Mouse (Mus musculus) spleen, postnatal 4 days (tissue): ENCODE results near the gene Vps37c.

Experiments used
- DNase-seq, 2 experiments: peaks; one replicate each; pipeline ENCODE4 v3.0.0; 2022; ENCODE audit warnings: low spot score in 2 of 2

The Vps37c gene

DNA sequence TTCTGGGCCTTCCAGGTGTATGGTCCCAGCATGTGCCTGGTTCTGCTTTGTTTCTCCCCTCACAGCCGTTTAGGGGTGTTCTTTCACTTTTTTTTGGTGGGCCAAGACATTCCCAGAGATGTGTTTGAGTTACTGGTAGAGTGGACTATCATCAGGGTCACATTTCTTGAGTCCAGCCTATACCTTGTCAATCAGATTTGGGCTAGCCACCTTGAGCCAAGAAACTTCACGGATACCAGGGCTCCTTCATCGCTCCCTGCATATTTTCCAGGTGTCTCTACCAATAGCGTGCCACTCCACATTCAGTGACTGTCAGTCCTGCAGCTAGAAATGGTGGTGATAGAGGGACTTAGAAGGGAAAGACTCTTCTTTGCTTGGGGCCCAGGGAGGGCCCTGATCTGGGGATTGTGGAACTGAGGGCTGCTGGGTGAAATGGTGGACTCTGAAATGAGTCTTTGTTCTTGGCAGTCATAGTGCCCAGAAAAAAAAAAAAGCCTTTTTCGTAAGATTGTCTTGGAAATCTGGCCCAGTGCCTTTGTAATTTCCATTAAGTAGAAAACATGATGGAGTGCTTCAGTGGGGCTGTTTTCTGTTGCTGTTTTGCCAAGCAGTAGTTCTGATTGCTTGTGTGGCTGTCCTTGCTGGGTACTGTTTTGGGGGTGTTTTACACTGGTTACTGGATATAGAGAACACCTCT is 1.1 kb downstream of the Vps37c start:
- DNase-seq, result no peak

GRCm38 (mm10) chr19:10690336-10690735 is 1.8 kb downstream of the Vps37c start:
- DNase-seq, result no peak

DNA sequence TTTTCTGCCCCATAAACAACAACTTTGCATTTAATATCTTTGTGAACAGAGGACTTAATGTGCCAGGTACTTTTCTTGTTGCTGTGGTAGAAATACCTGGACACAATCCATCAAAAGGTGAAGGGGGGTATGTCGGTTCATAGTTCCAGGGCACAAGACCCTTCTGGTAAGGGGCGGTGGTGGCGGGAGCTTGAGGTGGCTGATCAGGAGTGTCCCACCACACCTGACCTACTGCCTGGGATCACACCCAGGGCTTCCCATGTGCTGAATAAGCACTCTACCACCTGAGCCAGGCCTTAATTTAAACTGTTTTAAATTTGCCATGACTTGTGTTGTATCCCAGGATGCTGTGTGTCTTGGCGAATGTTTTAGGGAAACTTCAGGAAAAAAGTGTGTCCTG is 2.6 kb downstream of the Vps37c start:
- DNase-seq, result no peak

DNA sequence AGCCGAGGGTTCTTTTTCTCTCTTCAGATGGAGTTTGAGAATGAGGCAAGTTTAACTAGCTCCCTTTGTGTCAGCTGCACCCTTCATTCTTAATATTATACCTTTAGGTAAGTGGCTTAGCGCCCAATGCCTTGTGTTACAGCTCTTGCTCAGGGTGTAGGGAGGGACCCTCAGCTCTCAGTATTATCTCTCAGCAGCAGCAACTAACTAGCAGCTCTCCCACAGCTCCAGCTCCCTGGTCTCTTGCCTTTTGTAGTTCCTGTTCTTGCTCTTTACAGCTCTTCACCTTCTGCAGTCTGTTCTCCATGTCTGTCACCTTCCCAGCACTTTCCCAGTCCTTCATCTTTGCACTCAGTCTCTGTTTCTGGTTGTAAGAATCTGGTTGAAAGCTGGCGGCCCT is 3.1 kb downstream of the Vps37c start:
- no peak for DNase-seq

- DNase-seq, result no peak
Observed at GRCm38 (mm10) chr19:10692361-10692760, 3.8 kb downstream of the Vps37c start.

- DNase-seq, result no peak
Observed at GRCm38 (mm10) chr19:10693926-10694682, 5.6 kb downstream of the Vps37c start.

GRCm38 (mm10) chr19:10695801-10696200 is 7.3 kb downstream of the Vps37c start:
- no peak for DNase-seq

- DNase-seq, result no peak
Observed at GRCm38 (mm10) chr19:10698131-10698991, 9.8 kb downstream of the Vps37c start.

GRCm38 (mm10) chr19:10699851-10700250 is 11.3 kb downstream of the Vps37c start:
- DNase-seq, result no peak

DNA sequence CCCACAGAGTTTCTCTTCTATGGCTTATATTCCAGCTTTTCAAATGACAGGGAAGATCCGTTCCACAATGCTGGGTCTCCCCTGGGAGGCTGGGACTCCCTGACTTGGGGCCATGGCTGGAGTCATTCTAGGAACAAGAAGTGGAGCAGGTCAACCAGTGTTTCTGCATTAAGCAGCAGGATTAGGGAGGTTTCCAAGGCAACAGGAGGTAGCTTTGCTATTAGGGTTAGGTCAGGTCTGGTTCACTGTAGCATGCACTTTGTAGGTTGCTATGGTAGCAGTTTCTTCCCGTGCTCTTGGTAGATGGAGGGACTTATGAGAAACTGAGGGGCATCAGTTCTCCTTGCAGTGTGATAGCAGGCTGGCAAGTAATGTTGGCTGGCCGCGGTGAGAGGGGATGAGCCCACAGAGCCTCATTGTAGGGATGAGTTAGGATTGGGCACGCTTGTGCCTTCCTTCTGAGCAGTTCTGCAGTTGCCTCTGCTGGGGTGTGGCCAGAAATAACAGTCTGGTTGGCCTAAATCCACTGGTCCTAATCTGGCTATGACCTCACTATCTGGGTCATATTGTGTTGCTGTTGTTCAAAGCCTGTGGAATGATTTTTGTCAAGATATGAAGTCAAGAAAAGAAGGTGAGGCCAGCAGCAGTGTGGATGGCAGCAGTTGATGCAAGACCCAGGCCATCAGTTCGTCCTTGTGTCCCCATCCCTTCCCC is 12.6 kb downstream of the Vps37c start:
- DNase-seq, result no peak

DNA sequence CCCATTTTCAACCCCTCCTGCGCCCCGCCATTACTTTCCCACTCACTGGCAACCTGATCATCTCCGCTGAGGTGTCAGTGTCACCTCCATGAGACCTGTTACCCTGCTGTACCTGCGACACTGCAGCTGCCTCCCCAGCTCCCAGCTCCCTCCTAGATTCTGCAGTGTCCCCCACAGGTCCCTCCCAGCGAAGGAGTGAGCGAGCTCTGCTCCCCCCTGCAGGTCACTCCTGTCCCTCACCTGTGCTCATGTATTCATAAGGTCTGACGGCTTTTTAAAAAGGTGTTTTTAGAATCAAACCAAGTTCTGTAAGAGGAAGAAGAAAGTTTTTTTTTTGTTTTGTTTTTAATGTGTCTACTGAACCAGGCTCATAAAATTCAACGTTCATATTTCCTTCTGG is 13.6 kb downstream of the Vps37c start:
- no peak for DNase-seq

- DNase-seq, result no peak
Observed at GRCm38 (mm10) chr19:10703470-10703869, 14.9 kb downstream of the Vps37c start.

DNA sequence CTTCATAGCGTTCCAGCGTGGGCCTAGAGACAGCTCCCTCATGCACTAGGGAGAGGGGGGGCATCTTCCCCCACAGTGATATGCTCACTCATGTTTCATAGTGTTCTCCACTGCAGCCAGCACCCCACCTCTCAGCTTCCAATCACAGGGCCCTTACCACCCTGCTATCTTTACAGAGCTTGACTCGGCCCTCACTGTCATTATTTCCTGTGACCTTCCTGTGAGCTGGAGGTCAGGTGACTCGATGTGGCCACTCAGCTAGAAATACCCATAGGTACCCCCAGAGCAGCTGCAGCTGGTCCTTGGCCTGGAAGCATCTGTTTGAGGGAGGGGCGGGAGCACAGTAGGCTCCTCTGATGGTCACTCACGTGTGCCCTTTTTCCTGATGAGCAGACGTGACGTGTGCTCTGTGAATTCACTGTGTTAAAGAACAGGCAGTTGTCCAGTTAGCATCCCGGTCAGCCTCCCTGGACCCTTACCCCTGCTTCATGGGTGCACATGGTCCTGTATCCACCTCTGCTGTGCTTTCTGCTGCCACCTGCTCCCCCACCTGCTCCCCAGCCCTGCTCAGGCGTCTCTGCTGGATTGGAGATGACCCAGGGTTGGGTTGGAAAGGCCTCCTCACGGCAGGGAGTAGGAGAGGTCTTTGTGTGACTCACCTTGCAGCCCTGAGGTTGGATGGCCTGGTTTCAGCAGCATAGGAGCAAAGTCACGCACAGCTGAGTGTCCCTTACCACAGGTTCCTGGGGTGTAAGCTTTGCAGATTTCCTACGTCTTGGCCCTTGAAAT is 18.7 kb downstream of the Vps37c start:
- no peak for DNase-seq

DNA sequence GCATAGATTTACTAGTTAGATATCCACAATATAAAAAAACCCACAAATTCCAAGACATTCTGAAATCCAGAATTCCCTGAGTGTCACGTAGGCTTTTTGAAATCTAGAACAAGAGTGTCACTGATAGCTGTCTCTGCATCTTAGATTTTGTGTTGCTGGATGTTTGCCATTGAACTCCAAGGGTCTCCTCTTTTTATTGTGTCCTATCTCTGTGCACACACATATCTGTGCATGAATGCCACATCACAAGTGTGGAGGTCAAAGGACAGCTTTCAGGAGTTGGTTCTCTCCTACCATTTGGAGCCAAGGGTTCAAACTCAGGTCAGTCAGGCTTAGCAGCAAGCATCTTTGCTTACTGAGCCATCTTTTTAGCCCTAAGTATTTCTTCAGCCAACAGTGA is 19.3 kb downstream of the Vps37c start:
- no peak for DNase-seq

- peak in 1 of 2 experiments; percentile 56 for DNase-seq
Observed at GRCm38 (mm10) chr19:10708900-10709299, 20.4 kb downstream of the Vps37c start.

GRCm38 (mm10) chr19:10709360-10710087 is 21.0 kb downstream of the Vps37c start:
- DNase-seq, result peak; percentile 94 to 98

DNA sequence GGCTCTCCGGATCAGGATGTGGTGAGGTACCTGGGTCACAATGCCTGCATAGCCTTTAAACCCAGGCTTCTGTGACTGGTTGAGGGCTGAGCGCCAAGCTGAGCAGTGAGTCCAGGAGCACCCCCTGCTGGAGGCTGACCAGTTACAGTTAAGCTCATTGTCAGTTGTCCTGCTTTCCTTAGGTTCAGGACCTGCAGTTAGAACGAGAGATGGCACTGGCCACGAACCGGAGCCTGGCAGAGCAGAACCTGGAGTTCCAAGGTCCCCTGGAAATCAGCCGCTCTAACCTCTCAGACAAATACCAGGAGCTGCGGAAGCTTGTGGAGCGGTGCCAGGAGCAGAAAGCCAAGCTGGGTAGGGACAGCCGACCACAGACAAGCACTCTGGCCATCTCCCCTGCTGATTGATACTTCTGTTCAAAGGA is 21.6 kb downstream of the Vps37c start:
- DNase-seq, result peak; percentile 66 to 83

DNA sequence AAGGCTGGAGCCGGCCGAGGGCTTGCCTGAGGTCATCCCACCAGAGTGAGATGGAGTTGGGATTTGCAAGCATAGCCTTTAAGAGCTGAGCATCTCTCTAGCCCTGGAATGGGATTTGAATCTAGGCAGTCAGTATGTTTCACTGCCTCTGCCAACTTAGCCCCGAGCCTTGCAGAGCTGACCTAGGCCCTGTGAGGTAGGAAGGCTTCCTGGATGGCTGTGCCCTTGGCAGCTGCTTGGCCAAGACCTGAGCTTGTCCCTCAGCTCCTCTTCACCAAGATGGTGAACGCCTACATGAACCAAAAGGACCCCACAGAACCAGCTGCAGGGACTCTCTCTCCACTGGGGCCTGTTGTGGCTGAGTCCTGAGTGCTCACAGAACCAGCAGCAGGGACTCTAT is 22.2 kb downstream of the Vps37c start:
- DNase-seq, result no peak

GRCm38 (mm10) chr19:10712194-10712593 is 23.7 kb downstream of the Vps37c start:
- peak in 1 of 2 experiments; percentile 57 for DNase-seq

DNA sequence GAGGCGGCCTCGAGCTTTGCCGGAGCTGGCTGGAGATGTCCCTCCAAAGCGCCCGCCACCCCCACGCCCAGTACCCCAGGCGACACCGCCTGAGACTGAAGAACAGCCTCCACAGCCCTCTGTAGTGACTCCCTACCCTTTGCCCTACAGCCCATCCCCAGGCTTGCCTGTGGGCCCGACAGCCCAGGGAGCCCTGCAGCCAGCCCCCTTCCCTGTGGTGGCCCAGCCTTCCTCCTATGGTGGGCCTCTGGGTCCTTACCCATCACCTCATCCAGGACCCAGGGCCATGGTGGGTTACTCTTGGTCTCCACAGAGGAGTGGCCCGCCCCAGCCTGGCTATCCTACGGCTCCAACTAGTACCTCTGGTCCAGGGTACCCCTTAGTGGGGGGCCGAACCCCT is 24.1 kb downstream of the Vps37c start:
- peak in 1 of 2 experiments; percentile 58 for DNase-seq
